Mouse (Mus musculus) olfactory bulb, adult 2 months (tissue): Measurements from ENCODE around the gene Timp2.

Experiments used
- CTCF ChIP-seq: fragments of 200-500 bp; IDR thresholded peaks from 2 replicates; pipeline ENCODE4 v1.5.1; 2012; ENCODE audit warnings: low read depth, mild to moderate bottlenecking, low read length, moderate library complexity; ENCODE audit not compliant: insufficient read depth
- POLR2A ChIP-seq: fragments of 200-500 bp; IDR thresholded peaks from 2 replicates; pipeline ENCODE4 v1.6.1; 2012; ENCODE audit warnings: mild to moderate bottlenecking, low read depth, low read length, moderate library complexity; ENCODE audit not compliant: insufficient read depth

DNA sequence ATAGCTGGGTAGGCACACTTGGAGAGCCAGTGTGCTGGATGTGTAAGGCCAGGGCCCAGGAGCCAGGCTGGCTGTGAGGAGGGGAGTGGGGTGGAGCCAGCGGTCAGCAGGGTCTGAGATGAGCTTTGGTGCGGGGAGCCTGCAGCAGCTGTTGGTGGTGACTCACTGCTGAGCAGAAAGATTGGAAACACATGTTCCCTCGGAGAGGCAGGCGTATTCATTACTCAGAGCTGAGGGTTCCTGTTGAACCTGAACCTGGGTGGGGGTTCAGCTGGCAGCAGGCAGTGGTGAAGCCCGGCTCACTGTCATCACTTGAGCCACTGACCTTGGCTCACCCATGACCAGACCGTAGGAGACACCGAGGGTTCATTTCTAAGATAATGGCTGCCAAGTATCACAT lies 9.6 kb upstream of the Timp2 start:
- TF ChIP-seq CTCF (no peak), POLR2A (no peak)
